Mouse (Mus musculus): ENCODE data around the gene Corin. TPM values are rescaled to one million over a fixed set of nuclear protein-coding genes. Genes with fewer than 3 reads are reported as not detected.
A peak's percentile ranks its signal among the peaks of the same experiment; 100 is the strongest.

Corin gene
- polyA plus RNA-seq, 1 experiment from 2014 or later, result 0.08 TPM

DNA sequence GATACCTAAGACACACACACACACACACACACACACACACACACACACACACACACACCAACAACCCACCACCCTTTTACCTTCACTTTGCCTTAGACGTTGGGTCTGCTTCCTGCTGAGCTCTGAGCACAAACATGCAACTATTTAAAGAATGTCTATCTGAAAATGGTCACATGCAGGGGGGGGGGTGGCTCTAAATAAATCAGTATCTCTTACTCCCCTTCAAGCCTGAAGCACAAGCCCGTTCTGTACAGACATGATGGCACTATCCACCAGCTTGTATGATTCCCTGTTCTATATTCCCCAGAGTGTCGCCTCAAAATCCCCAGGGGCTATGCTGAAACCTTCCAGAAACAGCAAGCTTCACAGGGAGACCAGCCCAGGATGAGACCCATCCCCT, 2.5 kb downstream of the Corin start:
- DNase-seq (no peak), ATAC-seq (no peak)
- Histone ChIP-seq H3K27me3 (ENCODE audit: insufficient read depth, low read length) (peaks cover 29% of the 10 kb centered on the region), H3K4me2 (ENCODE audit: low read depth, low read length) (no peak overlapping the region), H3K27ac (ENCODE audit: low read depth) (no peak overlapping the region), H3K4me3 (ENCODE audit: low read depth, low read length) (no peak overlapping the region), H3K9ac (replicated peaks) (no peak overlapping the region), H3K9me3 (ENCODE audit: low read length) (no peaks in the 10 kb centered on the region), H3K4me1 (ENCODE audit: insufficient read depth) (peaks cover 4% of the 10 kb centered on the region; the same call in 1 of the 2 replicates), H3K36me3 (replicated peaks; ENCODE audit: insufficient read depth, low read length) (no peaks in the 10 kb centered on the region)
- WGBS (ENCODE audit: insufficient replicate concordance), result 43% methylated on average over 3 of the region's 3 CpGs
- no peak for TF ChIP-seq CTCF (IDR thresholded peaks at IDR 0.05; ENCODE audit: low read depth)
- no peak for TF ChIP-seq EP300 (IDR thresholded peaks at IDR 0.05; ENCODE audit: low read depth)

DNA sequence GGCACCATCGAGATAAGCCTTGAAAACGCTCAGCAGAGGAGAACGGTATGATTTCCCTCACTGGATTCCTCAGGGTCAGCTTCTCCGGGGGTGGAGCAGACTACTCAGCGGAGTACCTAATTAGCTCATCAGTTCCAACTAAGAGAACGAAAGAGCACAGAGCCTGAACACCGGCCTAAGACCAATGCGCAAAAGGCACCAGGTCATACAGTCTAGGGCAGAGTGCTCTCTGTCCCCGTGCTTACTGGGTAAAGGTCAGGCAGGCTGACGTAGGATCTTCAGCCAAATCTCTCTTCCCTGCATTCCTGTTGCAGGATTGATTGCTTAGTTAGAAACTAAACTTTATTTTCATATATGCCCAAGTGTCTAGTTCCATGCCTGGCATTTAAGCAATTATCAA, 6.0 kb downstream of the Corin start:
- no peaks in the 10 kb centered on the region for H3K36me3 ChIP-seq (replicated peaks; ENCODE audit: insufficient read depth, low read length)
- no peaks in the 10 kb centered on the region for H3K9me3 ChIP-seq (ENCODE audit: low read length)
- 59% methylated on average over 10 of the region's 10 CpGs for WGBS (ENCODE audit: insufficient replicate concordance)
- no peak overlapping the region for H3K27ac ChIP-seq (ENCODE audit: low read depth)
- TF ChIP-seq CTCF (IDR thresholded peaks at IDR 0.05; ENCODE audit: low read depth), result no peak
- no peaks in the 10 kb centered on the region for H3K4me1 ChIP-seq (ENCODE audit: insufficient read depth)
- no peak overlapping the region for H3K4me3 ChIP-seq (ENCODE audit: low read depth, low read length)
- no peak for DNase-seq
- peaks cover 11% of the 10 kb centered on the region for H3K27me3 ChIP-seq (ENCODE audit: insufficient read depth, low read length)
- no peak overlapping the region for H3K4me2 ChIP-seq (ENCODE audit: low read depth, low read length)
- no peak overlapping the region for H3K9ac ChIP-seq (replicated peaks)
- ATAC-seq, result peak; percentile 88

DNA sequence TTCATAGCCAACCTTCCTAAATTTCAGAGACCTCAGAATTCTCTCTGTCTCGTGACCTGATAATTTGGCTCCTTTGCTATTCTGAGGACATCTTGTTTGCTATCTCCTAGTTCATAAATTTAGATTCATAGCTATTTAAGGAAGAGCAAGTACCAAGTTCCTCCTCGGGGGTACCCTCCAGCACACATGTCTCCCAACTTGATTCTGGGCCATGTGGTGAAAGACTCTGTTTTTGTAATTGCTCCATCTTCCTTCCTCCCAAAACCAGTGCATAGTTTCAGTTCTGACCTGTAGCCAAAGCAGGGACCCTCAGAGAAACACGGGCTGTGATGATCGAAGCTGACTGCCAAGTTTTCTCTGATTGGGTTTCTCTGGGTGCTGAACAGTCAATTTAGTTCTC, 7.5 kb downstream of the Corin start:
- Histone ChIP-seq H3K9me3 (ENCODE audit: low read length) (no peaks in the 10 kb centered on the region), H3K9ac (replicated peaks) (no peak overlapping the region), H3K36me3 (replicated peaks; ENCODE audit: insufficient read depth, low read length) (no peaks in the 10 kb centered on the region), H3K27ac (ENCODE audit: low read depth) (no peak overlapping the region), H3K4me2 (ENCODE audit: low read depth, low read length) (no peak overlapping the region), H3K27me3 (ENCODE audit: insufficient read depth, low read length) (no peaks in the 10 kb centered on the region), H3K4me3 (ENCODE audit: low read depth, low read length) (no peak overlapping the region), H3K4me1 (ENCODE audit: insufficient read depth) (no peaks in the 10 kb centered on the region)
- 46% methylated on average over 4 of the region's 4 CpGs for WGBS (ENCODE audit: insufficient replicate concordance)
- ATAC-seq (no peak), DNase-seq (no peak)
- no peak for TF ChIP-seq EP300 (IDR thresholded peaks at IDR 0.05; ENCODE audit: low read depth)
- TF ChIP-seq CTCF (IDR thresholded peaks at IDR 0.05; ENCODE audit: low read depth), result no peak

DNA sequence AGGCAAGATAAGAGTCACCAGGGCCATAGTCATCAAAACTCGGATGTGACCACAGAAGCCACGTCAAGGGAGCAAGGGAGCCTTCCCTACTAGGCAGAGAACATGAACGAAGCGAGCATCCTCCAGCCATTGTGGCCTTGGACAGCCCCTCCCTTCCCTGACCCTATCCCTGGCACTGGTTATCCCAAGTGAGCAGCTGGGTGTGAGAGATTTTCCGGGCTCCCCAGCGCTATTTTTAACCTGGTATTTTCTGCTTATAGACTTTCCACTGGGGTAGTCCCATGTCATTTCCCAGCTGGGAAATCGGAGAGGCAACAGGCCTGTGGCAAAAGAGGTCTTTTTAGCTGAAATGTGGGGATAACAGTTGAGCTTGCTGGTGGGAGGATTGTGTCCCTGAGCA, 10.4 kb downstream of the Corin start:
- Histone ChIP-seq H3K27ac (ENCODE audit: low read depth) (no peak overlapping the region), H3K4me2 (ENCODE audit: low read depth, low read length) (no peak overlapping the region), H3K36me3 (replicated peaks; ENCODE audit: insufficient read depth, low read length) (no peaks in the 10 kb centered on the region), H3K4me1 (ENCODE audit: insufficient read depth) (no peaks in the 10 kb centered on the region), H3K9ac (replicated peaks) (no peak overlapping the region), H3K4me3 (ENCODE audit: low read depth, low read length) (no peak overlapping the region), H3K9me3 (ENCODE audit: low read length) (no peaks in the 10 kb centered on the region), H3K27me3 (ENCODE audit: insufficient read depth, low read length) (no peaks in the 10 kb centered on the region)
- DNase-seq (no peak), ATAC-seq (no peak)
- WGBS (ENCODE audit: insufficient replicate concordance), result 64% methylated on average over 7 of the region's 7 CpGs
- no peak for TF ChIP-seq EP300 (IDR thresholded peaks at IDR 0.05; ENCODE audit: low read depth)
- no peak for TF ChIP-seq CTCF (IDR thresholded peaks at IDR 0.05; ENCODE audit: low read depth)

DNA sequence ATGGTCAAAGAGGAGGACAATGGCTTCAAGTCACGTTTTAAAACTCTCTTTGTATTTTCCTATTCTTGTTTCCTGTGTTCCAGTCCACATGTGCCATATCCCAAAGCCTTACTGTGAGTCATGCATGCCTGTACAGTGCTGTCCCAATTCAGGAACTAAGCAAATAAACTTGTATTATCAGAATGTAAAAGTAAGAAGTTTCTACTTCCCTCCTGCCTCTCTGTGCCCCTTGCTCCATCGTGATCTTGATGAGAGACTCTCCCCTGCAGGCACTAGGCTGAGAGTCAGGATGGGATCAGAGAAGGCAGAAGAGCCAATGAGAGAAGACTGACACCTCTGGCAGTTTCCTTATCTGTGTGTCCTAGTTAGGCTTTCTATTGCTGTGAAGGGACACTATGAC, 13.0 kb downstream of the Corin start:
- Histone ChIP-seq H3K36me3 (replicated peaks; ENCODE audit: insufficient read depth, low read length) (no peaks in the 10 kb centered on the region), H3K9ac (replicated peaks) (no peak overlapping the region), H3K4me3 (ENCODE audit: low read depth, low read length) (no peak overlapping the region), H3K4me2 (ENCODE audit: low read depth, low read length) (no peak overlapping the region), H3K27ac (ENCODE audit: low read depth) (no peak overlapping the region), H3K27me3 (ENCODE audit: insufficient read depth, low read length) (no peaks in the 10 kb centered on the region), H3K4me1 (ENCODE audit: insufficient read depth) (no peaks in the 10 kb centered on the region), H3K9me3 (ENCODE audit: low read length) (no peaks in the 10 kb centered on the region)
- WGBS (ENCODE audit: insufficient replicate concordance), result 26% methylated on average over 2 of the region's 2 CpGs
- TF ChIP-seq EP300 (IDR thresholded peaks at IDR 0.05; ENCODE audit: low read depth), result no peak
- no peak for TF ChIP-seq CTCF (IDR thresholded peaks at IDR 0.05; ENCODE audit: low read depth)
- no peak for ATAC-seq
- no peak for DNase-seq

DNA sequence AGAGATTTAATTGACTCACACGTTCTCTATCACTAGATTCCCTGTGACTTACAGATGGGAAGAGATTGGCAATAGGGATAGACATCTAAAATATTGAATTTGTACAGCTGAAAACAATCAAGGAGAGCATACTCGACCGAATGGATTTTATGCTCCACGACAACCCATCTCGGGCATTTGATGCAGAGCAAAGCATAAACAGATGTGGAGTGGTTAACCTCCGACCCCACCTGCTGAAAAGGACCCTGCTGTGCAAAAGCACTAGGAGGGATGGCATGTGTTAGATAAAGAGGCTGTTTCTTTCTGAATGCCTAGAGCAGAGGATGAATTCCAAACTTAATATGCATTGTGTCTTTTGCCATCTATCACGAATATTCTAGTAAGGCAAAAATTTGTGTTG, 23.8 kb downstream of the Corin start:
- Histone ChIP-seq H3K9ac (replicated peaks) (no peak overlapping the region), H3K36me3 (replicated peaks; ENCODE audit: insufficient read depth, low read length) (no peaks in the 10 kb centered on the region), H3K4me2 (ENCODE audit: low read depth, low read length) (no peak overlapping the region), H3K27ac (ENCODE audit: low read depth) (no peak overlapping the region), H3K4me1 (ENCODE audit: insufficient read depth) (no peaks in the 10 kb centered on the region), H3K27me3 (ENCODE audit: insufficient read depth, low read length) (no peaks in the 10 kb centered on the region), H3K9me3 (ENCODE audit: low read length) (no peaks in the 10 kb centered on the region), H3K4me3 (ENCODE audit: low read depth, low read length) (no peak overlapping the region)
- TF ChIP-seq EP300 (IDR thresholded peaks at IDR 0.05; ENCODE audit: low read depth) (no peak), CTCF (IDR thresholded peaks at IDR 0.05; ENCODE audit: low read depth) (no peak)
- no peak for DNase-seq
- WGBS (ENCODE audit: insufficient replicate concordance), result 64% methylated on average over 7 of the region's 7 CpGs
- no peak for ATAC-seq
